Mouse (Mus musculus): ENCODE data around the gene Xpr1.

DNA sequence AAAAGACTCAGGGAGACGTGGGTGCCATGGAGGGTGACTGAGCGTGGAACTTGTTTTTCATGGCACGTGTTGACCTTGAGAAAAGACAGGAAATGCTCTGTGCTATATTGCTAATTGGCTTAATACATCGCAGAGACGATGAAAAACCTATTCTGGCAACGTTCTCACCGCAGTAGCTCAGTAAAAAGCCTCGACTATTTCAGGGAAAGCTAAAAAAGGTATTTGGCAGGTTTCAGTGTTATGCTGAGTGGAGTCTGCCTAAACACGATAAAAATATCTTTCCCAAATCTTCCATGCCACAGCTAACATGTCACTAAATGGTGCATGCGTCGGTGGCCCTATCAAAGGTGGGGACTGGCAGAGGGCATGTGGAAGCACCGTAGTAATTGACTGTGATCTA is 164.1 kb downstream of the Xpr1 start:
- no peak for TF ChIP-seq GATA1 (IDR thresholded peaks at IDR 0.05; ENCODE audit: low read length)
- no peak for TF ChIP-seq TAL1 (IDR thresholded peaks at IDR 0.05; ENCODE audit: low read length)
